Mouse (Mus musculus) hematopoietic stem cell, adult 5-6 weeks (primary cell): Measurements from ENCODE around the gene Arhgap44. TPM values are rescaled to one million over a fixed set of nuclear protein-coding genes. Genes with fewer than 3 reads are reported as not detected.

Source experiments
- ATAC-seq, 2 experiments: fragments of 125-278 bp in 1 of 2; replicated peaks in 1 of 2; 2 replicates each; pipeline ENCODE4 v1.8.0; 2016 to 2017; ENCODE audit warnings: inconsistent platforms in 2 of 2, mild to moderate bottlenecking in 2 of 2, moderate number of reproducible peaks in 2 of 2, low read depth in 1 of 2, moderate TSS enrichment in 1 of 2; ENCODE audit not compliant: low FRiP score in 2 of 2, poor library complexity in 2 of 2, severe bottlenecking in 2 of 2, insufficient read depth in 1 of 2, low TSS enrichment in 1 of 2
- total RNA-seq: library from RNA; stranded (forward); fragments of 172-1452, 232-1000 nt; gene quantifications from 2 replicates; pipeline ENCODE4 v1.2.3, GENCODE M21; 2017

Arhgap44 gene
- total RNA-seq, 1 experiment from 2014 or later: not detected

- no peak for ATAC-seq
Observed at GRCm38 (mm10) chr11:64979489-64979845, 183.3 kb downstream of the Arhgap44 start.

DNA sequence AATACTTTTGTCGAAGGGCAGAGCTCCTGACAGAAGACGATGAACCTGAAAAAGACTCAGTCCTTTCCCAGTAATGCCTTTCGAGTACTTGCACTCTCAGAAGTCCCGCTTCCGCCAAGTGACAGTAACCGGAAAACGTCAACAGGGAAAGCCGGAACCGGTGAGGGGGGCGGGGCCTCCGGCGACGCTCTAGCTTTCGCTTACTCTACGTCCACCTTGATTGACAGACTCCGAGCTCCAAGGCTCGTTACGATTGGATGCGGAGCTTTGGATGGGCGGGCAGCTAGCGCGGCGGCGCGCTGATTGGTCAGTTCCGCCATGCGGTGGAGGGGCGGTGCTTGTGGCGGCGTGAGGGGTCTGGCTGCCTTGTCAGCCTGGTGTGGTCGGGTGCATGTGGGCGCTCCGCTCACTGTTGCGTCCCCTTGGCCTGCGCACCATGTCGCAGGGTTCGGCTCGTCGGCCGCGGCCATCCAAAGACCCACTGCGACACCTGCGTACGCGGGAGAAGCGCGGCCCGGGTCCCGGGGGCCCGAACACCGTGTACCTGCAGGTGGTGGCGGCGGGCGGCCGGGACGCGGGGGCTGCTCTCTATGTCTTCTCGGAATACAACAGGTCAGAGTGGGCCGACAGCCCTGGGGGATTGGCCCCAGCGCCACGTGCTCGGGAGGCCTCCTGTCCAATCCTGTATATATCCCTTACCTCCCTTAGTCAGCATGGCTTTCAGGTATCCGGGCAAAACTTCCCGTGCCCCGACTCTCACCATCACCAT lies 183.9 kb downstream of the Arhgap44 start, which contains the start of gene Elac2:
TSS of gene Elac2 (plus strand) at position 319 of the 769 bp plus-strand sequence.
- ATAC-seq: peak; percentile 99 to 100

DNA sequence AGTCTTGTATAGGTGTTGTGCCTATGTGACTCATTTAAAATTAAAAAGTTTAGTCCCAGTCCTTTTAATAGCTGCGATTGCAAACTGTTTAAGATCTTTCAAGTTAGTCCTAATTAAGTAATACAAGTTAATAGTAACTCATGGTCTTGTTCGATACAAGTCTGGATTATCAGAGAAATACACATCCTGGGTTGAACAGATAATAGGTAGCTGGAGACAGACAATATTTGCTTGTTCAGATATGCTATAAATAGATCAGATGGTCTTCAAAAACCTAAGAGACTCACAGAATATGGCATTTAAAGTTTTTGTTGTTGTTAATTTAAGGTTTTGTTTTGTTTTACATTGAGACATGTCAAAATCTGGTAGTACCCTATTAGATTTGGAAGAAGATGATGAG lies 190.3 kb downstream of the Arhgap44 start:
- no peak for ATAC-seq

GRCm38 (mm10) chr11:64971471-64971988 lies 191.2 kb downstream of the Arhgap44 start:
- ATAC-seq: no peak

GRCm38 (mm10) chr11:64968939-64969342 lies 193.8 kb downstream of the Arhgap44 start:
- ATAC-seq: no peak

GRCm38 (mm10) chr11:64968507-64968906 lies 194.3 kb downstream of the Arhgap44 start:
- ATAC-seq: peak; percentile 75 to 87

DNA sequence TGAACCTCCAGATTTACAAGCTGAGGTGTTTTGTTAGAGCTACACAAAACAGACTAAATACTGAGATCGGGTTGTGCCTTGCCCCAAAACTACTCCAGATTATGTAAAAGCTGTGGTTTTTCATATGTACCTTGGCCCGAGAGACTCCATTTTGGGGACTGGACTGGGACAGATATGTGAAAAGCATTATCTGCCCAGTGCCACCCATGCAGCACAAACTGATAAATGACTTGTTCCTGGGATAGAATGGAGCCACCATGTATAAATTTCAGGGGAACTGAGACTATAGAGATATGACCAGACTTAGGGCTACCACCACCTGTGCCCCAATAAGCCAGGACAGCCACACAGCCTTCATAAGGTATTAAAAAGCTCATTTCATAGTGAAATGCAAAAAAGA lies 200.1 kb downstream of the Arhgap44 start:
- ATAC-seq: no peak

DNA sequence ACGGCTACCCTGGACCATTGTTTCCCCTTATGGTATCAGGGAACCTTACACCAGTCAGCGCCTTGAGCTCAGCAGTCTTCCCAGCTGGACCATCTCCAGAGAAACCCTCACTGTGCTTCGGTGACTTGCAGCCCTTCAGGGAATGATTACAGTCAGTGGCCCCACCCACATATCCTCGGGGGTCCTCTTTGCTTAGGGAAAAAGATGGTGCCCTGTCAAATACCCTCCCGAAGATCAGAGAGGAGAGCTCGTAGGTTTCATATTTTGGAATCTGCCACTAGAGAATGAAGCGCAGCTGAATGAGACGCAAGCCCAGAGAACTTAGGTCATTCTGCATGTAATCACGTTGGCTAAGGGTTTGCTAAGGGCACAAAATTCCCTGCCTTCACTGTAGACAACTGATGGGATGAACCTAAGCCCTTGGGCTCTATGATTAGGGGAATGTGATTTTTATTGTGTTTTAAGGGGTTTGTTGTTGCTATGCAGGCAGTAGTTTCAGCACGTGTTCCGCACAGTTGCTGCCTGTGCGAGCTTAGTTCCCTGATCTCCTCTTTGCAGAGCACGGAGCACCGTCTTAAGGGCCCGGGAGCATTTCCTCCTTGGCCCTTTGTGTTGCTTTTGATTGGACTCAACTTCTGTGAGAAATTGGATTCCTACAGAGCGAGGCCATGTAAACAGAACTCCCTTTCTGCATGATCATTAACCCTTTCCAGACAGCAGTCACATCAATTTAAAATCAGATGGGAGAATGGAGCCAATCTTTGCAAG lies 205.6 kb downstream of the Arhgap44 start:
- ATAC-seq: no peak

Other genes starting within 250 kb of the Arhgap44 start
- gene Elac2, start 183.9 kb downstream of the Arhgap44 start, total RNA-seq: 30.5 and 31.8 TPM in 2 replicates
- gene 1700086D15Rik, start 3.1 kb downstream of the Arhgap44 start, total RNA-seq: not detected in 2 replicates
- gene Myocd, start 107.0 kb upstream of the Arhgap44 start, total RNA-seq: not detected in 2 replicates